Mouse (Mus musculus) limb, embryonic 13.5 days (tissue): ENCODE measurements at regions not wholly inside any gene's neighbourhood (a gene's known extent, or its start where the extent isn't known, plus 50 kb on each side); places are given as distances from the start of the nearest gene placed in this dataset.
A peak's percentile ranks its signal among the peaks of the same experiment; 100 is the strongest.

Experiments used
- ATAC-seq: fragments of 200-750 bp; cut with Nextera tagmentation; 2 replicates; pipeline ENCODE4 v1.8.0; 2017; ENCODE audit warnings: low read depth, moderate number of reproducible peaks, moderate TSS enrichment; ENCODE audit not compliant: low FRiP score
- H3K27ac ChIP-seq: fragments of 300-500 bp; sonication (generic); 2 replicates; pipeline ENCODE4 v1.5.1; 2015; ENCODE audit warnings: inconsistent platforms, mild to moderate bottlenecking, moderate library complexity
- H3K27me3 ChIP-seq: fragments of 300-500 bp; sonication (generic); 2 replicates; pipeline ENCODE4 v1.6.1; 2015; ENCODE audit warnings: mild to moderate bottlenecking, inconsistent platforms
- H3K36me3 ChIP-seq: fragments of 300-500 bp; sonication (generic); 2 replicates; pipeline ENCODE4 v1.6.1; 2015; ENCODE audit warnings: inconsistent platforms, mild to moderate bottlenecking, moderate library complexity
- H3K4me1 ChIP-seq: fragments of 300-500 bp; sonication (generic); 2 replicates; pipeline ENCODE4 v1.6.1; 2015; ENCODE audit warnings: inconsistent platforms
- H3K4me2 ChIP-seq: fragments of 300-500 bp; sonication (generic); replicated peaks from 2 replicates; pipeline ENCODE4 v1.6.1; 2015; ENCODE audit warnings: inconsistent platforms, mild to moderate bottlenecking, moderate library complexity
- H3K4me3 ChIP-seq: fragments of 300-500 bp; sonication (generic); 2 replicates; pipeline ENCODE4 v1.5.1; 2015; ENCODE audit warnings: moderate library complexity, mild to moderate bottlenecking, inconsistent platforms
- H3K9ac ChIP-seq: fragments of 300-500 bp; sonication (generic); 2 replicates; pipeline ENCODE4 v1.6.1; 2015; ENCODE audit warnings: mild to moderate bottlenecking, inconsistent platforms
- H3K9me3 ChIP-seq: fragments of 300-500 bp; sonication (generic); 2 replicates; pipeline ENCODE4 v1.6.1; 2016; ENCODE audit warnings: inconsistent platforms
- WGBS: fragments of 180-500 bp; shearing (Covaris S2); methylation state at CpG from one replicate; pipeline ENCODE4 v1.1.7; 2015; 5-methylcytosine and 5-hydroxymethylcytosine counted together

DNA sequence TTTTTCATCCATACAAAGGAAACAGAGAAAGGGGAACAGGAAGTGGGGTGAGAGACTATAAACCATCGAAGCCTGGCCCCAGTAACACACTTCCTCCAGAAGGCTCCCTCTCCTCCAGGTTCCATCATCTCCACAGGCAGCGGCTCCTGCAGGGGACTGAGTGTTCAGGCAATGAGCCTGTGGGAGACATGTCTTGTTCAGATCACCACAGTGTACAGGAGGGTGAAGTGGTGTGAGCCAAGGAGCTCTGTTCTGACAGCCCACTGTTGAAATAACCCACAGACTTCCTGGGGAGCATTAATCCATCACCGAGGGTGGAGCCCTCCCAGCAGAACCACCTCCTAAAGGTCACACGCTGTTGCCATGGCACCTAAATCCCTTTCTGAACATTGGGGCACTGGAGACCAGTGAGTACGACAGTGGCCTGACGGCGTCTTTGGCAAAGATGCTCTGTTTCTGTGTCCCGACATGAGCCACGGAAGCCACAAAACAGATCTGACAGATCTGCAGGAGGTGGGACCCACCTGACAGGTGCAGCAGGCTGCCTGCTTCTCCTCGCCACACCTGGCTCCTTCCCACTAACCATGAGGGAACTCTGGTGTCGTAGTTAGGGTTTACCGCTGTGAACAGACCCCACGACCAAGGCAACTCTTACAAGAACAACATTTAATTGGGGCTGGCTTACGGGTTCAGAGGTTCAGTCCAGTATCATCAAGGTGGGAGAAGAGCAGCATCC, 60.9 kb downstream of the Psmg1 start:
- Histone ChIP-seq H3K27ac (0 out of 2 replicates have a peak overlapping the region, but pooled peaks have one; percentile 28), H3K9me3 (no peaks in the 10 kb centered on the region), H3K9ac (no peak overlapping the region), H3K4me3 (no peak overlapping the region), H3K4me1 (peaks cover 38% of the 10 kb centered on the region), H3K36me3 (no peaks in the 10 kb centered on the region), H3K27me3 (no peaks in the 10 kb centered on the region), H3K4me2 (no peak overlapping the region)
- 72% methylated on average over 14 of the region's 14 CpGs for WGBS
- no peak for ATAC-seq

GRCm38 (mm10) chr16:95928290-95929260, 62.2 kb downstream of the Psmg1 start:
- no peaks in the 10 kb centered on the region for H3K36me3 ChIP-seq
- H3K27me3 ChIP-seq: no peaks in the 10 kb centered on the region
- no peak overlapping the region for H3K4me3 ChIP-seq
- no peak overlapping the region for H3K9ac ChIP-seq
- peaks cover 48% of the 10 kb centered on the region for H3K4me1 ChIP-seq
- 61% methylated on average over 18 of the region's 18 CpGs for WGBS
- peak overlapping the region; percentile 52; the same call in 1 of the 2 replicates for H3K27ac ChIP-seq
- no peaks in the 10 kb centered on the region for H3K9me3 ChIP-seq
- ATAC-seq: no peak
- H3K4me2 ChIP-seq: no peak overlapping the region

DNA sequence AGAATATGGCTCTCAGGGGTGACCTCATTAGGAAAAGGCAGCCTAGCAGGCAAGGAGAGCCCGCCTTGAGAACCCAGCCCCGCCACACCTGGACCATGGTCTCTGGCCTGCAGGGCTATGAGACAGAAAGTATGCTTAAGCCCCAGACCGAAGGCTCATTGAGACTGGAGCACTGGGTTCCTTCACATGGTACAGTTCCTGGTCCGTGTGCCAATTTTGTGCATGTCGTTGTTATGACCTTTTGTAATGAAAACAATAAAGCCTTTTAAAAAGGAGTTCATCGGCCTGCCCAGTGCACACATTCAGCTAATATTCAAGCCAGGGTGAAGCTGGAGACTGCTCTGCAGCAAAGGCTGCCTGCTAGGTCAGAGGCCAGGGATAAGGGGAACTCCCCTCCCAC, 64.2 kb downstream of the Psmg1 start:
- no peak overlapping the region for H3K4me2 ChIP-seq
- ATAC-seq: no peak
- H3K36me3 ChIP-seq: no peaks in the 10 kb centered on the region
- peaks cover 67% of the 10 kb centered on the region for H3K4me1 ChIP-seq
- no peaks in the 10 kb centered on the region for H3K27me3 ChIP-seq
- H3K27ac ChIP-seq: peak overlapping the region; percentile 48; the same call in 1 of the 2 replicates
- H3K4me3 ChIP-seq: no peak overlapping the region
- H3K9me3 ChIP-seq: no peaks in the 10 kb centered on the region
- no peak overlapping the region for H3K9ac ChIP-seq
- WGBS: 59% methylated on average over 6 of the region's 6 CpGs

GRCm38 (mm10) chr16:95924716-95925115, 66.0 kb downstream of the Psmg1 start:
- peak overlapping the region; percentile 89 for H3K27ac ChIP-seq
- no peak overlapping the region for H3K4me3 ChIP-seq
- H3K4me2 ChIP-seq: no peak overlapping the region
- no peaks in the 10 kb centered on the region for H3K27me3 ChIP-seq
- peak; percentile 79 for ATAC-seq
- H3K36me3 ChIP-seq: no peaks in the 10 kb centered on the region
- no peaks in the 10 kb centered on the region for H3K9me3 ChIP-seq
- no peak overlapping the region for H3K9ac ChIP-seq
- WGBS: 17% methylated on average over 8 of the region's 8 CpGs
- H3K4me1 ChIP-seq: peaks cover 62% of the 10 kb centered on the region

DNA sequence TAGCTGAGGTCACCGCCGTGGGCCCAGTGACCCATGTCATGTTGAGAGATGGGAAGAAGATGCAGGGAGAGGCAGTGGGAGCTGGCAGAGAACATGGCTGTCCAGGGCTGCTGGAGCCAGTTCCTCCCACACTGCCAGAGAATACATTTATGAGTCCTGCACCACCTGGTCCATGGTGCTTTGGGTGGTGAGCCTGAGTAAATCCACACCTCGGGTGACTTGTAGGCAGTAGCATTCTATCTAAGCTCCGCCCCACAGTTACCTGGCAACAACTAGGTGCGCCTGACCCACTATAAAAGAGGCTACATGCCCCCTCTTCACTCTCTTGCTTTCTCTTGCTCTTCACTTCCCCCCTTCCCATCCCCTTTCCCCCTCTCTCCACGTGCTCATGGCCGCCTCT, 66.8 kb downstream of the Psmg1 start:
- Histone ChIP-seq H3K27ac (peak overlapping the region; percentile 87; the same call in 1 of the 2 replicates), H3K9me3 (no peaks in the 10 kb centered on the region), H3K4me3 (no peak overlapping the region), H3K36me3 (no peaks in the 10 kb centered on the region), H3K9ac (no peak overlapping the region), H3K4me1 (peaks cover 55% of the 10 kb centered on the region), H3K27me3 (no peaks in the 10 kb centered on the region), H3K4me2 (no peak overlapping the region)
- no peak for ATAC-seq
- WGBS: 83% methylated on average over 7 of the region's 7 CpGs

DNA sequence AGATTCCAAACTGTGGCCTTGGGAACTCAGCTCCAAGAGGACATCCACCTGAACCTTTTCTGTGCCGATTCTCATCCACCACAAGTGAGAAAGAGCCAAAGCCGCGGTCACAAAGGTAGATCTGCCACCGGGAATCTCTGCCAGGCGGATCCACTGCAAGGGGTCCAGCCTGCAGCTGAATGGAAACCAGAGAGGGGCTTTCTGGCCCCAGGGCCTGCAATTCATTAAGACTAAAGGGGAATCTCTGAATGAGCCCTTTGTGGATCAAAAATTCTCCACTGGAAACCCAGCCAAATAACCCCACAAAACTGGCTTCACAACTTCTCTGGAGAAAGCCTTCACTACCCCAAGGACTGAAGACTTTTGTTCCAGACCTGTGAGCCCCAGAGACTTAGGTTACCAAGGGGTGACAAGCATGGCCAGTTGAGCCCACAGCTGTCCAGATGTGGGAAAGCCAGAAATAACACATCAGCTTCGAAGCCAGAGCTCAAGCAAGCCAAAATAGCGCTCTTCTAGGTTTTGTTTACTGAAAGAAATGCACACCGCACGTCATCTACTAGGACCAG, 68.3 kb downstream of the Psmg1 start:
- Histone ChIP-seq H3K9me3 (no peaks in the 10 kb centered on the region), H3K4me3 (no peak overlapping the region), H3K27ac (peak overlapping the region; percentile 87), H3K4me2 (no peak overlapping the region), H3K36me3 (no peaks in the 10 kb centered on the region), H3K4me1 (peaks cover 57% of the 10 kb centered on the region), H3K9ac (no peak overlapping the region), H3K27me3 (no peaks in the 10 kb centered on the region)
- 0 out of 2 replicates have a peak, but pooled peaks have one; percentile 20 for ATAC-seq
- WGBS: 48% methylated on average over 9 of the region's 9 CpGs

DNA sequence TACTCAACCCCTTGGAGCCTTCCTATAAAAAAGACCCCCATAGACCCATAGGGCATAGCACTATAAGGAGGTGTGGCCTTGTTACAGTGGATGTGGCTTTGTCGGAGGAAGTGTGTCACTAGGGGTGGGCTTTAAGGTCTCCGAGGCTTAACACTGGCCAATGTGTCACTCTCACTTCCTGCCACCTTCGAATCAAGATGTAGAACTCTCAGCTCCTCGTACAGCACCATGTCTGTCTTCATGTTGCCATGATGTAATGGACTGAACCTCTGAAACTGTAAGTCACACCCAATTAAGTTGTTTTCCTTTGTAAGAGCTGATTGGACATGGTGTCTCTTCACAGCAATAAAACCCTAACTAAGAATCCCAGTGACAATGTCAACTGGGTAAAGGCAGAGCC, 69.6 kb downstream of the Psmg1 start:
- Histone ChIP-seq H3K4me2 (no peak overlapping the region), H3K27ac (peak overlapping the region; percentile 87; the same call in 1 of the 2 replicates), H3K36me3 (no peaks in the 10 kb centered on the region), H3K4me1 (peaks cover 51% of the 10 kb centered on the region), H3K4me3 (no peak overlapping the region), H3K9ac (no peak overlapping the region), H3K9me3 (no peaks in the 10 kb centered on the region), H3K27me3 (no peaks in the 10 kb centered on the region)
- WGBS: 76% methylated on average over 4 of the region's 4 CpGs
- ATAC-seq: no peak

DNA sequence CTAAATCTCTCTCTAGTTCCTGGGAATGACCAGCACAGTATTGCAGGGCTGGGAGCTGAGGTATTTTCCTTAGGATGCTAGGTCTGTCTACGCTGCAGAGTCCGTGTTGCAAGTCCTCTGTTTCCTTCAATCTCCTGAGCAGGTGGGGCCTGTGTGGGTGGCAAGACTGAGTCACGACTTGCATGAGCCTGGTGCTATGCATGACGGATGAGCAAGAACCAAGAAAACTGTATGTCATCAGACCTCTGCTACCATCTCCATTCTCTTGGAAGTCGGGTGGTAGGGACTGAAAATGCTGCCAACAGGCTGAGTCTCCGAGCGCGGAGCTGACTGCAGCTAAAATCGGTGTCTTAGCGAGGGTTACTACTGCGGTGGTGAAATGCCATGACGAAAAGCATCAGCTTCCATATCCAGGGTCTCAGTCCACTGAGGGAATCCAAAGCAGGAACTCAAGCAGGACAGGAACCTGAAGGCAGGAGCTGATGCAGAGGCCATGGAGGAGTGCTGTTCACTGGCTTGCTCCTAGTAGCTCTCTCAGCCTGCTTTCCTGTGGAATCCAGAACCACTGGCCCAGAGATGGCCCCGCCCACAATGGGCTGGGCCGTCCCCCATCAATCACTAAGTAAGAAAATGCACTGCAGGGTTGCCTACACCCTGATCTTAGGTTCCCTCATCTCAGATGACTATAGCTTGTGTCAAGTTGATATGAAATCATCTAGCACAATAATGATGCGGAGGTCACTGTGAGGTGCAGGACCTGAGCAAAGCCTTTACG, 71.9 kb downstream of the Psmg1 start:
- H3K27me3 ChIP-seq: no peaks in the 10 kb centered on the region

DNA sequence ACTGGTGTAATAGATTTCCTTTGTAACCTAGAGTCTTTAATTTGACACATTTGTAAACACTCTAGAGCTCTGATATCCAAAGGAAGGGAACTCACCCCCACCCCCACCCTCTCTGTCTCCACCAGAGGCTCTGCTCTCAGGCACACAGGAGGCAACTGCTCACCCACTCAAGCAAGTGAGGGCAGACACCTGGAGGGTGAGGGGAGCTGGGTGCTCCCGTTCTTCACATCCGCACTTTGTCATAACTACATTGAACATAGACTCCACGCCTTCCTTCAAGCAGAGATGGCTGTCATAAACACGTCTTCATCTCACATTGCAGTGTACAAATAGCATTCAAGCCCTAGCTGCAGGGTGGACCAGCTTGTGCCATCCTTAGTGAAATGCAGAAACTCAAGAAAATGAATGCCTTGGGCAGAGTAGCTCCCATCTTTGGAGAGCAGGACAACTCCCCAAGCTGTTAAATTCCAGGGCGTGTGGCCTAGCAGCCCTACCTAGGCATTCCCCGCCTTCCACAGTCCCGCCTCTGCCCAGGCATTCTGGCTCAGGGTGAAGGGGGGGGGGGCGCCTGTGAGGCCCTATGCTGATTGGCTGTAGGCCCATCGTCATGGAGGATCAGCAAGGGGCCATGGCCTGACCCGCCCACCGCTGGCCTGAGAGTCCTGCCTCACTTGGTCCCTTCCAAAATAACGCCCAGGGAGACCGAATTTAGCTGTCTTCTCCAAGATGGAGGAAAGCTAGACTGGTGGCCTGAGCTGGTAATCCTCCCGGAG, 72.9 kb downstream of the Psmg1 start:
- WGBS: 67% methylated on average over 14 of the region's 14 CpGs
- no peak for ATAC-seq

More for the DNA sequence above, 71.9 kb downstream of the Psmg1 start:
- Histone ChIP-seq H3K4me3 (no peak overlapping the region), H3K4me2 (no peak overlapping the region), H3K27ac (no peak overlapping the region), H3K36me3 (no peaks in the 10 kb centered on the region), H3K9ac (no peak overlapping the region), H3K4me1 (peaks cover 33% of the 10 kb centered on the region), H3K9me3 (no peaks in the 10 kb centered on the region)
- 94% methylated on average over 16 of the region's 16 CpGs for WGBS
- no peak for ATAC-seq

DNA sequence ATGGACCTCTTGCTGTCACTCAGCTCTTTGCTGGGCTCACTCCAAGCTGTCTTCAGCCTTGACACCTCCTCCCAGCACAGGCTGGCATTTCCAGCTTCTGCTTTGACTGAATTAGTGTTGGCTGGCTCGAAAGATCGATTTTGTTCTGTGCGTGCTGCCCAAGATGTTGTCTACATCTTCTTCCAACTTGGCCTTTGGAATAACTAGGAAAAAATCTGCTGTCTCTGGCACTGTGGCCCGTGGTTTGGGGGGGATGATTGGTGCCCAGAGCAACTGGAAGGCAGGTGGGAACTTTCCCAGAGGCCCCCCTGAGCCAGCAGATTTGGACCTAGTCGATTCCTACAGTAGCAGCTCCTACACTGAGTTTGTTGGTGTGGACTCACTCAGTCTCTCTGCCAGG, 76.9 kb downstream of the Psmg1 start:
- no peak overlapping the region for H3K9ac ChIP-seq
- no peak overlapping the region for H3K4me3 ChIP-seq
- 81% methylated on average over 5 of the region's 5 CpGs for WGBS
- no peaks in the 10 kb centered on the region for H3K27me3 ChIP-seq
- H3K9me3 ChIP-seq: no peaks in the 10 kb centered on the region
- H3K36me3 ChIP-seq: no peaks in the 10 kb centered on the region
- no peak for ATAC-seq
- H3K4me1 ChIP-seq: peaks cover 12% of the 10 kb centered on the region
- H3K27ac ChIP-seq: no peak overlapping the region
- no peak overlapping the region for H3K4me2 ChIP-seq

More for the DNA sequence above, 72.9 kb downstream of the Psmg1 start:
- H3K9ac ChIP-seq: no peak overlapping the region
- no peak overlapping the region for H3K4me3 ChIP-seq
- H3K4me2 ChIP-seq: no peak overlapping the region
- H3K27me3 ChIP-seq: no peaks in the 10 kb centered on the region
- no peaks in the 10 kb centered on the region for H3K9me3 ChIP-seq
- no peak overlapping the region; the same call in 1 of the 2 replicates for H3K27ac ChIP-seq
- H3K36me3 ChIP-seq: no peaks in the 10 kb centered on the region
- peaks cover 23% of the 10 kb centered on the region for H3K4me1 ChIP-seq
